Mouse (Mus musculus): ENCODE data around the gene Gm5938. TPM values are rescaled to one million over a fixed set of nuclear protein-coding genes. Genes with fewer than 3 reads are reported as not detected.

The Gm5938 gene
- total RNA-seq (2014; rRNA removed): not detected in 2 replicates
- polyA plus RNA-seq (2015; fragmentation: Nextera tagmentation; extraction: Ambion mirVana): not detected in 2 replicates

DNA sequence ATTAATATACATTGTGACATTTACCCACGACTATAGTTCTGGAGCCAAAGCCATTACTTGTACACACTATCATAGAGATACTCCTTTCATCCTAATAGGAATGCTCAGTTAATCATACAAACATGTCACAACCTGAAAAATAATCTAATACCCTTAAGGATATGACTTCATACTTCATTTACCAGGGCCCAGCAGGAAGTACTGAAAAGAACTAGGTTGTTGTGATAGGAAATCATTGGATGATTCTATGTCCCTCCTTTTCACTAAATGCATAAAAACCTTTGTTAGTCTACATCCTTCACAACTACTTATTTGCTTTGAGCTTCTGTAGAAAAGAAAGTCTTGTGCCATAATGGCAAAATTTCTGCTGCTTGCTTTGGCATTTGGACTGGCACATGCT is at the start of gene Gm5938:
Gene Gm5938, plus strand, starts transcription at position 301 of the 400 bp plus-strand sequence.
- H3K9me3 ChIP-seq (ENCODE audit: low read length): no peaks in the 10 kb centered on the region
- WGBS: 69% methylated on average over 1 of the region's 1 CpGs
- H3K36me3 ChIP-seq (ENCODE audit: insufficient read depth, low read length): no peaks in the 10 kb centered on the region
- no peak within 1 kb of the TSS for H3K9ac ChIP-seq (replicated peaks; ENCODE audit: low read length, poor library complexity, severe bottlenecking)
- H3K27me3 ChIP-seq (ENCODE audit: insufficient read depth, low read length): no peaks in the 10 kb centered on the region
- H3K4me3 ChIP-seq (ENCODE audit: low read depth, low read length): no peak within 1 kb of the TSS
- no peak for DNase-seq (ENCODE audit: low spot score)
- TF ChIP-seq CTCF (IDR thresholded peaks at IDR 0.05): no peak
- no peak within 1 kb of the TSS for H3K4me2 ChIP-seq (ENCODE audit: low read depth, low read length, poor library complexity, severe bottlenecking)
- ATAC-seq (ENCODE audit: low FRiP score): no peak
- H3K27ac ChIP-seq (ENCODE audit: low read depth, low read length): no peak within 1 kb of the TSS
- H3K4me1 ChIP-seq (ENCODE audit: insufficient read depth, low read length): no peaks in the 10 kb centered on the region

DNA sequence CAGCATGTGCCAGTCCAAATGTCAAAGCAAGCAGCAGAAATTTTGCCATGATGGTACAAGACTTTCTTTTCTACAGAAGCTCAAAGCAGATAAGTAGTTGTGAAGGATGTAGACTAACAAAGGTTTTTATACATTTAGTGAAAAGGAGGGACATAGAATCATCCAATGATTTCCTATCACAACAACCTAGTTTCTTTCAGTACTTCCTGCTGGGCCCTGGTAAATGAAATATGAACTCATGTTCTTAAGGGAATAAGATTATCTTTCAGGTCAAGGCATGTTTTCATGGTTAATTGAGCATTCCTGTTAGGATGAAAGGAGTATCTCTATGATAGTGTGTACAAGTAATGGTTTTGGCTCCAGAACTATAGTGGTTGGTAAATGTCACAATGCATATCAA is 34.0 kb upstream of the Gm5938 start, which contains the start of gene Obp1a:
Gene Obp1a, minus strand, starts transcription at position 101 of the 400 bp plus-strand sequence.
- Histone ChIP-seq H3K4me2 (ENCODE audit: low read depth, low read length, poor library complexity, severe bottlenecking) (no peak within 1 kb of the TSS), H3K27ac (ENCODE audit: low read depth, low read length) (no peak within 1 kb of the TSS), H3K9me3 (ENCODE audit: low read length) (no peaks in the 10 kb centered on the region), H3K4me3 (ENCODE audit: low read depth, low read length) (no peak within 1 kb of the TSS), H3K4me1 (ENCODE audit: insufficient read depth, low read length) (no peaks in the 10 kb centered on the region), H3K27me3 (ENCODE audit: insufficient read depth, low read length) (no peaks in the 10 kb centered on the region), H3K9ac (replicated peaks; ENCODE audit: low read length, poor library complexity, severe bottlenecking) (no peak within 1 kb of the TSS), H3K36me3 (ENCODE audit: insufficient read depth, low read length) (no peaks in the 10 kb centered on the region)
- DNase-seq (ENCODE audit: low spot score): no peak
- no peak for ATAC-seq (ENCODE audit: low FRiP score)
- no peak for TF ChIP-seq CTCF (IDR thresholded peaks at IDR 0.05)

Other genes with a start within 250 kb of the Gm5938 start
- gene 5430402E10Rik, start 200.4 kb upstream of the Gm5938 start, total RNA-seq (2014; rRNA removed): not detected in 2 replicates
- not detected in 2 replicates for gene 5430402E10Rik, start 200.4 kb upstream of the Gm5938 start, polyA plus RNA-seq (2015; fragmentation: Nextera tagmentation; extraction: Ambion mirVana)
- not detected in 2 replicates for gene Obp1a, start 34.1 kb upstream of the Gm5938 start, total RNA-seq (2014; rRNA removed)
- not detected in 2 replicates for gene Obp1a, start 34.1 kb upstream of the Gm5938 start, polyA plus RNA-seq (2015; fragmentation: Nextera tagmentation; extraction: Ambion mirVana)
- gene Obp1b, start 61.3 kb downstream of the Gm5938 start, total RNA-seq (2014; rRNA removed): not detected in 2 replicates
- not detected in 2 replicates for gene Obp1b, start 61.3 kb downstream of the Gm5938 start, polyA plus RNA-seq (2015; fragmentation: Nextera tagmentation; extraction: Ambion mirVana)
- not detected in 2 replicates for gene Gm14743, start 120.5 kb downstream of the Gm5938 start, total RNA-seq (2014; rRNA removed)
- not detected in 2 replicates for gene Gm14743, start 120.5 kb downstream of the Gm5938 start, polyA plus RNA-seq (2015; fragmentation: Nextera tagmentation; extraction: Ambion mirVana)
- gene 4930480E11Rik, start 244.2 kb downstream of the Gm5938 start, total RNA-seq (2014; rRNA removed): not detected in 2 replicates
- not detected in 2 replicates for gene 4930480E11Rik, start 244.2 kb downstream of the Gm5938 start, polyA plus RNA-seq (2015; fragmentation: Nextera tagmentation; extraction: Ambion mirVana)